Mouse (Mus musculus): ENCODE results near the gene 1700025G04Rik. TPM values are rescaled to one million over a fixed set of nuclear protein-coding genes. Genes with fewer than 3 reads are reported as not detected.

Gene 1700025G04Rik
- polyA plus RNA-seq, 1 experiment = 5.0 TPM

DNA sequence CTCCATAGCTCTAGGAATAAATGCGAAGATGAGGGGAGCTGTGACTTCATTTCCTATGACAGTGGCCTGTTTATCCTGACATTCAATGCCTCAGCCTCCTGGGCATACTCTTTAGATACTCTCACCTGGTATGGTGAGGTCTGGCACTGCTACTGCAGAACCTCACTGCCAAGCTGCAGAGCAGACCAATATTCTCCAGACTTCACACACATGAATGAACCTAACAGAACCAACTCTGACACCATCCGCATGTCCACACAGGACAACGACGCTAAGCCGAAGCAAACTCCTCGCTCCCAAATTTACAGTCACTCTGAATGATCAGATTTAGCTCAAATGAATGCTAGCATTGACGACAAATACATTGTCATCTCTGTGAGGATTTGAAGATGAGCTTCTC, 24.4 kb downstream of the 1700025G04Rik start:
- TF ChIP-seq POLR2A (IDR thresholded peaks at IDR 0.05; ENCODE audit: control insufficient read depth, extremely low read depth, insufficient read depth, low read length, poor library complexity) (no peak), CTCF (IDR thresholded peaks at IDR 0.05; ENCODE audit: borderline replicate concordance, control insufficient read depth, extremely low read depth, insufficient read depth, low read length, poor library complexity) (no peak)
- Histone ChIP-seq H3K36me3 (ENCODE audit: control insufficient read depth, insufficient read depth, low read length) (no peaks in the 10 kb centered on the region), H3K4me3 (ENCODE audit: control insufficient read depth, insufficient read depth, low read length) (no peak overlapping the region), H3K27ac (ENCODE audit: control insufficient read depth, insufficient read depth, low read length) (no peak overlapping the region), H3K27me3 (ENCODE audit: control insufficient read depth, insufficient read depth, low read length) (no peaks in the 10 kb centered on the region), H3K4me1 (replicated peaks; ENCODE audit: control insufficient read depth, insufficient read depth, low read length) (no peaks in the 10 kb centered on the region)
- 98% methylated on average over 7 of the region's 7 CpGs for WGBS
- DNase-seq = no peak

DNA sequence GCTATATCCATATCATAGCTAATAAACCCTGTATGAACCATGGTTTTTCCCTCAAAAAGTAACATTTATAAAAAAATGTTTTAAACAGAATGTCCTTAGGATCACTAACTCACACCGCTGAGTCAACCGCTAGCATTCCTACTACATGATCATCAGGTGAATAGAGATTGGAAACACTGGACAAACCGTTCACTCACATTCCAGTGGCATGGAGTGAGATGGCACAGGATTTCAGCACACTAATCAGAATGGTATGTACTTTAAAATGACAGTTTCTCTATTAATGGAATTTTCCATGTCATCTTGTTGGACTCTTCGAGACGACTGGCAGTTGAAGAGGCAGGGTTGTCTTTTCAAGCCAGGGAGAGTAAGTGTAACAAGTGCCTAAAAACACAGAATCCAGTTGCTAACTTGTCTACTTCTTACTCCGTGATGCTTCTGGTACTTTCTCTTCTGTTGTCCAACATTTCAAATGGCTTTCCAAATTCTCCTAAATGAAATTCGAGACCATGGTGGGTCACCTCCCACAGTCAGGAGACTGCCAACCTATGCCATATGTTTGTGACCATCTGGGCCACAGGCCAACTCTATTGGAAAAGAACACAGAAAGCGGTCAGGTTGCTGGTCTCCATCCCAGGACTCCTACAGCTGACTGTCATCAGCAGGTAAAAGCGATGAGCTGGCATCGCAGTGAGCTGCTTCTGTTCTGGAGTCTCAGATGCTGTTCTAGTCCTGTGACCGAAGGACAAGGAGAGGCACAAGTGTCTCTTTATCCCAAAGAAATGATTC, 26.4 kb downstream of the 1700025G04Rik start:
- 95% methylated on average over 11 of the region's 11 CpGs for WGBS
- no peaks in the 10 kb centered on the region for H3K36me3 ChIP-seq (ENCODE audit: control insufficient read depth, insufficient read depth, low read length)
- no peaks in the 10 kb centered on the region for H3K4me1 ChIP-seq (replicated peaks; ENCODE audit: control insufficient read depth, insufficient read depth, low read length)
- H3K4me3 ChIP-seq (ENCODE audit: control insufficient read depth, insufficient read depth, low read length) = no peak overlapping the region
- DNase-seq = no peak
- H3K27me3 ChIP-seq (ENCODE audit: control insufficient read depth, insufficient read depth, low read length) = no peaks in the 10 kb centered on the region
- H3K27ac ChIP-seq (ENCODE audit: control insufficient read depth, insufficient read depth, low read length) = no peak overlapping the region
- TF ChIP-seq POLR2A (IDR thresholded peaks at IDR 0.05; ENCODE audit: control insufficient read depth, extremely low read depth, insufficient read depth, low read length, poor library complexity) (no peak), CTCF (IDR thresholded peaks at IDR 0.05; ENCODE audit: borderline replicate concordance, control insufficient read depth, extremely low read depth, insufficient read depth, low read length, poor library complexity) (no peak)

DNA sequence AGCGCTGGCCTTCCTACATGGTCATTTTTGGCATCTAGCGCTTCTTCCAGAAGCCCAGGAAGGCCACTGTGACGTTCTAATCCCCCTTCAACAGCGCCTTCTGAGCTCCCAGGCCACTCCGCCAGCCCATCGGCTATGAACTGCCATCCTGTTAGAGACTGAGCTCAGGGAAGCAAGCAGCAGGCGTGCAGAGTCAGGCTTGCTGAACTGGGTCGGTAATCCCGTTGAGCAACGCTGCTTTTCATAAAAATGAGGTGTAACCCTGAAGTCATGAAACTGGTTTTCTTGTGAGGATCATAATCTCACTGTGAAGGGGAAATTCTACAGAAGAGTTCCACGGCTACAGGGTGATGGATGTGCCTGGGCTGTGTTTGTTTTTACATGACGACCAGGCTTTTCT, 28.2 kb downstream of the 1700025G04Rik start:
- H3K4me3 ChIP-seq (ENCODE audit: control insufficient read depth, insufficient read depth, low read length) = no peak overlapping the region
- 99% methylated on average over 12 of the region's 12 CpGs for WGBS

DNA sequence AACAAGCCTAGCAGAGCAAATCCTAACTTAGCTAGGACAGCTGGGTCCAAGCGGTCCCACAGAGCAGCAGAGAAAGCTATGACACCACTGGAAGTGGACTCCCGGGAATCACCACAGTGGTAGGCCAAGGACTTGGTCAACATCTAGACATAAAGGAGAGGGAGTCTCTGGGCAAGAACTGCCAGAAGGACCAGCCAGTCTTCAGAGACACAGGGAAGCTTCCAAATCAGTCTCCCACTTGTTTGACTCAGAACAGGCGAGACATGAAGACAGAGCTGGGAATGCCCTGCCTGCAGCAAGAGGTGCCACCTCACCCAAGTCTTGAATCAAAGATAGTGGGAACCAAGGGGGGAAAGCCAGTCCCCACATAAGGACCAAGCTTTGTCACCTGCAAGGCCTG, 29.7 kb downstream of the 1700025G04Rik start:
- TF ChIP-seq CTCF (IDR thresholded peaks at IDR 0.05; ENCODE audit: borderline replicate concordance, control insufficient read depth, extremely low read depth, insufficient read depth, low read length, poor library complexity) (no peak), POLR2A (IDR thresholded peaks at IDR 0.05; ENCODE audit: control insufficient read depth, extremely low read depth, insufficient read depth, low read length, poor library complexity) (no peak)
- Histone ChIP-seq H3K36me3 (ENCODE audit: control insufficient read depth, insufficient read depth, low read length) (no peaks in the 10 kb centered on the region), H3K27me3 (ENCODE audit: control insufficient read depth, insufficient read depth, low read length) (no peaks in the 10 kb centered on the region), H3K4me3 (ENCODE audit: control insufficient read depth, insufficient read depth, low read length) (no peak overlapping the region), H3K4me1 (replicated peaks; ENCODE audit: control insufficient read depth, insufficient read depth, low read length) (no peaks in the 10 kb centered on the region), H3K27ac (ENCODE audit: control insufficient read depth, insufficient read depth, low read length) (no peak overlapping the region)
- 91% methylated on average over 3 of the region's 3 CpGs for WGBS
- DNase-seq = no peak

More for the DNA sequence above, 28.2 kb downstream of the 1700025G04Rik start:
- no peak for TF ChIP-seq POLR2A (IDR thresholded peaks at IDR 0.05; ENCODE audit: control insufficient read depth, extremely low read depth, insufficient read depth, low read length, poor library complexity)
- TF ChIP-seq CTCF (IDR thresholded peaks at IDR 0.05; ENCODE audit: borderline replicate concordance, control insufficient read depth, extremely low read depth, insufficient read depth, low read length, poor library complexity) = no peak
- H3K36me3 ChIP-seq (ENCODE audit: control insufficient read depth, insufficient read depth, low read length) = no peaks in the 10 kb centered on the region
- DNase-seq = no peak
- H3K27me3 ChIP-seq (ENCODE audit: control insufficient read depth, insufficient read depth, low read length) = no peaks in the 10 kb centered on the region
- H3K4me1 ChIP-seq (replicated peaks; ENCODE audit: control insufficient read depth, insufficient read depth, low read length) = no peaks in the 10 kb centered on the region
- no peak overlapping the region for H3K27ac ChIP-seq (ENCODE audit: control insufficient read depth, insufficient read depth, low read length)

DNA sequence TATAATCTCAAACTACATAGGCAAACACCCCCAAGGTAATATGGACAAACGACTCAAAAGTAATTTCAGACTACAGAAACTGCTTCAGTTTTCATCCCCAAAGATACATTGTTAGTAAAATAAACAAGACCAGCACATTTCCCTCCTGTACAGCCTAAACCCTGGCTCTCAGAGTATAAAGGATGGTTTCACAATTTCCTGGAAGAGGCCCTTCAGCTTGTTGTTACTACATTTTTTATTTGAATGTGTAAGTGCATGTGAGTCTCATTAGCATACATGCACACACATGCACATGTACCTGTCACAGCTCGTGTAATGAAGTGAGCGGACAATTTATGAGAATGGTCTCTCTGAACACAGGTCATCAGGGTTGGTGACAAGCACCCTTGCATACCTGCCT, 31.1 kb downstream of the 1700025G04Rik start:
- Histone ChIP-seq H3K4me1 (replicated peaks; ENCODE audit: control insufficient read depth, insufficient read depth, low read length) (no peaks in the 10 kb centered on the region), H3K36me3 (ENCODE audit: control insufficient read depth, insufficient read depth, low read length) (no peaks in the 10 kb centered on the region), H3K27ac (ENCODE audit: control insufficient read depth, insufficient read depth, low read length) (no peak overlapping the region), H3K27me3 (ENCODE audit: control insufficient read depth, insufficient read depth, low read length) (no peaks in the 10 kb centered on the region), H3K4me3 (ENCODE audit: control insufficient read depth, insufficient read depth, low read length) (no peak overlapping the region)
- TF ChIP-seq CTCF (IDR thresholded peaks at IDR 0.05; ENCODE audit: borderline replicate concordance, control insufficient read depth, extremely low read depth, insufficient read depth, low read length, poor library complexity) (no peak), POLR2A (IDR thresholded peaks at IDR 0.05; ENCODE audit: control insufficient read depth, extremely low read depth, insufficient read depth, low read length, poor library complexity) (no peak)
- 93% methylated on average over 3 of the region's 3 CpGs for WGBS
- no peak for DNase-seq

DNA sequence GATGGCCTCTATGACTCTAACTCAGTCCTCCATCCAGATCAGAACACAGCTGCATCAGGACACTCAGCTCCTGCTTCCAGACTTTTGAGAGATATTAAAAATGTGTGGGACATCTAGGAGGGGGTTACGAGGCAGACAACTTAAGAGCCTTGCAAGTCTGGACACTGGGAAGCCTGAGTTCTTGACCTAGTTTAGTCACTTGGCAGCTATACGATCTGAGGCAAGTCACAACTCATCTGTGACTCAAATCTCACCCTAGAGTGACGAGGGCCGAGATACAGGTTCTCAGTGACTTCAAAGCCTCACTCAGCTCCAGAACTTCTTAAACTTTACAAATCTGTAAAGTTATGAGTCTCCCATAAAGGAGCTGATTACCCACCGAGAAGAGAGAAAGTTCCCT, 36.8 kb downstream of the 1700025G04Rik start:
- Histone ChIP-seq H3K36me3 (ENCODE audit: control insufficient read depth, insufficient read depth, low read length) (no peaks in the 10 kb centered on the region), H3K4me1 (replicated peaks; ENCODE audit: control insufficient read depth, insufficient read depth, low read length) (peaks cover 6% of the 10 kb centered on the region; the same call in 1 of the 2 replicates), H3K27ac (ENCODE audit: control insufficient read depth, insufficient read depth, low read length) (no peak overlapping the region), H3K4me3 (ENCODE audit: control insufficient read depth, insufficient read depth, low read length) (no peak overlapping the region), H3K27me3 (ENCODE audit: control insufficient read depth, insufficient read depth, low read length) (no peaks in the 10 kb centered on the region)
- 87% methylated on average over 5 of the region's 5 CpGs for WGBS
- no peak for DNase-seq
- TF ChIP-seq POLR2A (IDR thresholded peaks at IDR 0.05; ENCODE audit: control insufficient read depth, extremely low read depth, insufficient read depth, low read length, poor library complexity) = no peak
- TF ChIP-seq CTCF (IDR thresholded peaks at IDR 0.05; ENCODE audit: borderline replicate concordance, control insufficient read depth, extremely low read depth, insufficient read depth, low read length, poor library complexity) = no peak

Data from thymus, adult 2 months (tissue).